Mouse (Mus musculus) kidney, adult 2 months (tissue): Measurements from ENCODE around the gene Hint2.

ENCODE experiments used
- CTCF ChIP-seq: fragments of 200-500 bp; conservative IDR thresholded peaks from 2 replicates; pipeline ENCODE4 v1.5.1; 2011; ENCODE audit warnings: low read depth, mild to moderate bottlenecking, control low read depth, low read length, moderate library complexity, mixed read lengths; ENCODE audit not compliant: insufficient read depth, insufficient read length
- POLR2A ChIP-seq: fragments of 200-500 bp; IDR thresholded peaks from one replicate; pipeline ENCODE4 v1.6.1; 2011; ENCODE audit warnings: low read depth, low read length, control low read depth

DNA sequence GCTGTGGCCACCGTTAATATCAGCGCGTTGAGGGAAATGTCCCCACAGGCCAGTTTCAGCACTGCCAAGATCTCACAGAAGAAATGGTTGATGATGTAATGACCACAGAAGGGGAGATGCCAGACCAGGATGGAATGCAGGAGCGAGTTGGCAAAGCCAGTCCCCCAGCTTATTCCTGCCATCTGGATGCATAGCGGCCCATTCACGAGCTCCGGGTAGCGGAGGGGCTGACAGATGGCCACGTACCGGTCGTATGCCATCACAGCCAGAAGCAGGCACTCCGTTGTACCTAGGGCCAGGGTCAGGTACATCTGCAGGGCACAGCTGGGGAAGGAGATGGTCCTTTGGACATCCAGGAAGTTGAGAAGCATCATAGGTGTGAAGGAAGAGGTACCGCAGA, 40.3 kb upstream of the Hint2 start:
- TF ChIP-seq CTCF = no peak
- no peak for TF ChIP-seq POLR2A
